Mouse (Mus musculus) embryonic facial prominence, embryonic 12.5 days (tissue): ENCODE data around the gene Fzd2. TPM values are rescaled to one million over a fixed set of nuclear protein-coding genes. Genes with fewer than 3 reads are reported as not detected.

Experiments
- ATAC-seq: fragments of 200-750 bp; cut with Nextera tagmentation; 2 replicates; pipeline ENCODE4 v1.8.0; 2017; ENCODE audit not compliant: insufficient number of reproducible peaks, insufficient read depth, low FRiP score, low TSS enrichment
- H3K27ac ChIP-seq: fragments of 300-500 bp; sonication (generic); 2 replicates; pipeline ENCODE4 v1.5.1; 2016; ENCODE audit warnings: mild to moderate bottlenecking
- H3K27me3 ChIP-seq: fragments of 300-500 bp; sonication (generic); 2 replicates; pipeline ENCODE4 v1.6.1; 2016; ENCODE audit warnings: mild to moderate bottlenecking, moderate library complexity
- H3K36me3 ChIP-seq: fragments of 300-500 bp; sonication (generic); 2 replicates; pipeline ENCODE4 v1.6.1; 2016; ENCODE audit warnings: mild to moderate bottlenecking
- H3K4me1 ChIP-seq: fragments of 300-500 bp; sonication (generic); 2 replicates; pipeline ENCODE4 v1.6.1; 2016
- H3K4me2 ChIP-seq: fragments of 300-500 bp; sonication (generic); replicated peaks from 2 replicates; pipeline ENCODE4 v1.6.1; 2016; ENCODE audit warnings: mild to moderate bottlenecking, moderate library complexity
- H3K4me3 ChIP-seq: fragments of 300-500 bp; sonication (generic); 2 replicates; pipeline ENCODE4 v1.5.1; 2016; ENCODE audit warnings: mild to moderate bottlenecking
- H3K9ac ChIP-seq: fragments of 300-500 bp; sonication (generic); 2 replicates; pipeline ENCODE4 v1.6.1; 2016; ENCODE audit warnings: mild to moderate bottlenecking, moderate library complexity
- H3K9me3 ChIP-seq: fragments of 300-500 bp; sonication (generic); 2 replicates; pipeline ENCODE4 v1.6.1; 2016; ENCODE audit warnings: mild to moderate bottlenecking, moderate library complexity
- WGBS: fragments of 180-500 bp; shearing (Covaris S2); methylation state at CpG from one replicate; pipeline ENCODE4 v1.1.7; 2016; 5-methylcytosine and 5-hydroxymethylcytosine counted together
- polyA plus RNA-seq: library from polyadenylated mRNA; unstranded; fragments of >200 nt; fragmentation: Nextera tagmentation; extraction: Ambion mirVana; gene quantifications from 2 replicates; pipeline ENCODE4 v1.2.1, GENCODE M21; 2016

Fzd2 gene
- polyA plus RNA-seq, 1 experiment from 2014 or later: 93.6 TPM

DNA sequence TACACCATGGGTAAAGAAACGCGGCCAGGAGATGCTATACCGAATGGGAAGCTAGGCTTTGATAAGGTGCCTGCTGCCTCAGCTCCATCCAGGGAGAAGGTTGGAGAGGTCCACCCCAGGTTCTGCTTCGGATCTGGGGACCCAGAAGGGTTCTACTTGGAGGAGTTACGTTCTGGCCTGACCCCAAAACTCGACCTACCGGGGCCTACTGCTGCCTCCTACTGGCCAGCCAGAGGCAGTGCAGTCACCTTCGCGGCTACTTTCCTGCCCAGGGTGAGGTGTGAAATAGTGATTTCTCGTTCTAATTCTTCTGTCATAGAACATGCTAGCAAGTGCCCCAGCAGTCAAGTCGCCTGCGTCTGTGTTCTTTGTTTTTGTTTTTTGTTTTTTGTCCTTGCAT, 36.0 kb upstream of the Fzd2 start:
- H3K36me3 ChIP-seq: no peaks in the 10 kb centered on the region
- H3K4me3 ChIP-seq: no peak overlapping the region
- H3K27ac ChIP-seq: no peak overlapping the region
- no peak overlapping the region for H3K9ac ChIP-seq
- no peak for ATAC-seq
- no peaks in the 10 kb centered on the region for H3K4me1 ChIP-seq
- H3K27me3 ChIP-seq: no peaks in the 10 kb centered on the region
- no peaks in the 10 kb centered on the region for H3K9me3 ChIP-seq
- 74% methylated on average over 12 of the region's 12 CpGs for WGBS
- H3K4me2 ChIP-seq: no peak overlapping the region

DNA sequence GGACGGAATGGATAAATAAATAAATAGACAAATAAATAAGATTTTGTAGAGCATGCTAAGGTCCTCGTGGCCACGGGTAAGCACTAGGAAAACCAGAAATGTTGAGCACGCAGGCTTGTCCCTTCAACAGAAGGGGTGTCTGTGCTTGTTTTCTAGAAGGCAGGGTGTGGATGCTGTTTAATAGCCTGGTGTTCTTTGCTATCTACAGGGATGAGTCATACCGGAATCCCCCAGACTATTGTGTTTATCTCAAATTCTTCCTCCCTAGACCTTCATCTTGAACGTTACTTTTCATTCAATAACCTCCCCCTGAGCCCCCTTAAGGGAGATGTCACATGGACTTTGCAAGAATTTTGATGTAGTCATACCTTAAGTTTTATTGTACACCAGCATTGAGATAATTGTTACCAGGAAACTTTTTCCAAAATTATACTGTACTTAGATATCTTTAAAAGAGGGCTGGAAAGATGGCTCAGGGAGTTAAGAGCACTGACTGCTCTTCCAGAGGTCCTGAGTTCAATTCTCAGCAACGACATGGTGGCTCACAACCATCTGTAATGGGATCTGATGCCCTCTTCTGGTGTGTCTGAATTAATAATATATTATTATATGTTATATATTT, 35.3 kb upstream of the Fzd2 start:
- no peaks in the 10 kb centered on the region for H3K9me3 ChIP-seq
- WGBS: 81% methylated on average over 7 of the region's 7 CpGs
- H3K4me3 ChIP-seq: no peak overlapping the region
- H3K9ac ChIP-seq: no peak overlapping the region
- H3K4me2 ChIP-seq: no peak overlapping the region
- no peaks in the 10 kb centered on the region for H3K36me3 ChIP-seq
- no peaks in the 10 kb centered on the region for H3K4me1 ChIP-seq
- ATAC-seq: no peak
- H3K27ac ChIP-seq: no peak overlapping the region
- H3K27me3 ChIP-seq: no peaks in the 10 kb centered on the region

DNA sequence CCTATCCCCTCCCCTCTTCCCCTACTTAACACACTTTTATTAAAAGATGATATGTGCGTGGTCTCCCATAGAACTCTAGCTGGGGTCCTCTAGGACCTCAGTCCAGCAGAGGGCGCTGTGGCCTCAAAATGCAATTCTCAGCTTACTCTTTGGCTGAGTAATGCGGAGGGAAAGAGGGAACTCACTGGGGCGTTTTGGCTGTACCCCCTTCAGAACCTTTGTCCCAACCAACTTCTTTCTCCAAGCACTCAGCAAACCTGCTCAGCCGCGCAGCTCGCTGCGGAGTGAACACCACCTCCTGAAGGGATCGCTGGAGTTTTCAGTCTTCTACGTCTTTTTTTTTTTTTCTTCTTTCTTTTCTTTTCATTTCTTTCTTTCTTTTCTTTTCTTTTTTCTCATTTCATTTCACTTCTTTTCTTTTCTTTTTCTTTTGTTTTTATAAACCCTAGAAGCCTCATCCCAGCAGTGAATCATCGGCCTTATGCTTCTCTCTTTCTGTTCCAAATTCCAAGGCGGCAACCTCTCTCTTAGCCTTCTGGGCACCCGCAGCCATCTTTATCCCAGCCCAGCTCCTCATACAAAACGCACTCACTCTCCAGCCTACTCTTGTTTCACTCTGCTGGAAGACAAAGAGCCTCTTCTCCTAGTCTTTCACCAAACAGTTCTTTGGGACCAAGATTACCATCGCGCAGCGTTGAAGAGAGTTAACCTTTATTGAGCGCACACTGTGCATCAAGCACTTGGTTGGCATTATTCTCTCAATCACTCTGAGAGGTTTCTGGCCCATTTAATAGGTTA, 31.1 kb upstream of the Fzd2 start:
- Histone ChIP-seq H3K4me1 (peaks cover 4% of the 10 kb centered on the region; the same call in 1 of the 2 replicates), H3K27ac (peak overlapping the region; percentile 76), H3K4me3 (peak overlapping the region; percentile 26), H3K9me3 (no peaks in the 10 kb centered on the region), H3K27me3 (no peaks in the 10 kb centered on the region), H3K4me2 (peak overlapping the region; percentile 44), H3K9ac (peak overlapping the region; percentile 42), H3K36me3 (no peaks in the 10 kb centered on the region)
- WGBS: 6% methylated on average over 18 of the region's 18 CpGs
- peak; percentile 67; the same call in 1 of the 2 replicates for ATAC-seq

- Histone ChIP-seq H3K27me3 (no peaks in the 10 kb centered on the region), H3K36me3 (no peaks in the 10 kb centered on the region), H3K4me3 (no peak overlapping the region), H3K9ac (no peak overlapping the region), H3K4me1 (peaks cover 21% of the 10 kb centered on the region; the same call in 1 of the 2 replicates), H3K9me3 (no peaks in the 10 kb centered on the region), H3K4me2 (no peak overlapping the region), H3K27ac (peak overlapping the region; percentile 57; the same call in 1 of the 2 replicates)
- WGBS: 68% methylated on average over 1 of the region's 1 CpGs
- no peak for ATAC-seq
Observed at GRCm38 (mm10) chr11:102575034-102575433, 29.2 kb upstream of the Fzd2 start.

DNA sequence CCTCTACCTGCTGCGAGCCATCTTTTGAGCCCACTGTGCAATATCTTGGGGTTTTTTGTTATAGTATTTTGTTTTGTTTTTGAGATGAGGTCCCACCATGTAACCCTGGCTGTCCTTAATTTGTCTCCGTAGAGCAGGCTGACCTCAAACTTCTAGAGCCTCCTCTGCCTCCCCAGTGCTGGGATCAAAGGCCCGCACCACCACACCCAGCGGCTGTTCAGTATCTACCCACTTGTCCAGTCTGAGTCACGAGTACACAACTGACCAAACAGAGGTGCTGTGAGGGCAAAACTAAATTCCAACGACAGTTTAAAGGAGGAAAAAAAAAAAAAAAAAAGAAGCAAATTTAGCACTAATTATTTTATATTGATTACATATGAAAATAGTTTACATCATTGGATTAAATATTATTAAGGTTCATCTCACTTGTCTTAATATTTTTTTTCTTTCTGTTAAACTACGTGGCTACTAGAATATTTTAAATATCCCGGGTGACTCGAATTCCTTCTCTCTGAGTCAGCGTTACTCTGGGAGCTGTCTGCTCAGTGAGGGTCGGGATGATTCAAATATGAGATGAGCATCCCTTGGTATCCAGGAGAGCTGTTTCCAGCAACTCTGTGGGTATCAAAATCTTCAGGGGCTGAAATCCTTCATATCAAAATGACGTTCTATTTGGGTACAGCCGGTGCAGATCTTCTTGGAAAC, 28.0 kb upstream of the Fzd2 start:
- ATAC-seq: no peak
- Histone ChIP-seq H3K9ac (no peak overlapping the region), H3K9me3 (no peaks in the 10 kb centered on the region), H3K27me3 (no peaks in the 10 kb centered on the region), H3K4me2 (no peak overlapping the region), H3K36me3 (no peaks in the 10 kb centered on the region), H3K27ac (peak overlapping the region; percentile 11; the same call in 1 of the 2 replicates), H3K4me1 (peaks cover 30% of the 10 kb centered on the region), H3K4me3 (no peak overlapping the region)
- whole genome bisulfite sequencing: 63% methylated on average over 13 of the region's 13 CpGs

GRCm38 (mm10) chr11:102578341-102579118, 25.7 kb upstream of the Fzd2 start:
- Histone ChIP-seq H3K27me3 (no peaks in the 10 kb centered on the region), H3K27ac (peak overlapping the region; percentile 97), H3K4me2 (peak overlapping the region; percentile 54), H3K36me3 (no peaks in the 10 kb centered on the region), H3K4me1 (peaks cover 49% of the 10 kb centered on the region), H3K9me3 (no peaks in the 10 kb centered on the region), H3K4me3 (peak overlapping the region; percentile 36), H3K9ac (peak overlapping the region; percentile 70; the same call in 1 of the 2 replicates)
- peak; percentile 17; the same call in 1 of the 2 replicates for ATAC-seq
- whole genome bisulfite sequencing: 7% methylated on average over 25 of the region's 27 CpGs

GRCm38 (mm10) chr11:102579165-102580033, 24.8 kb upstream of the Fzd2 start, which contains the start of gene Gm11627:
Gene Gm11627, minus strand, starts transcription at chr11:102579461.
- peak within 1 kb of the TSS; percentile 97 for H3K27ac ChIP-seq
- H3K27me3 ChIP-seq: no peaks in the 10 kb centered on the region
- no peaks in the 10 kb centered on the region for H3K9me3 ChIP-seq
- no peaks in the 10 kb centered on the region for H3K36me3 ChIP-seq
- H3K4me3 ChIP-seq: peak within 1 kb of the TSS; percentile 36
- H3K4me2 ChIP-seq: peak within 1 kb of the TSS; percentile 54
- peaks cover 49% of the 10 kb centered on the region for H3K4me1 ChIP-seq
- WGBS: 8% methylated on average over 23 of the region's 23 CpGs
- H3K9ac ChIP-seq: peak within 1 kb of the TSS; percentile 70
- peak; percentile 41 for ATAC-seq

- no peak for ATAC-seq
- H3K4me1 ChIP-seq: peaks cover 49% of the 10 kb centered on the region
- H3K4me2 ChIP-seq: peak overlapping the region; percentile 54
- H3K27ac ChIP-seq: peak overlapping the region; percentile 97
- H3K36me3 ChIP-seq: no peaks in the 10 kb centered on the region
- WGBS: 26% methylated on average over 3 of the region's 3 CpGs
- peak overlapping the region; percentile 70 for H3K9ac ChIP-seq
- no peaks in the 10 kb centered on the region for H3K9me3 ChIP-seq
- H3K27me3 ChIP-seq: no peaks in the 10 kb centered on the region
- peak overlapping the region; percentile 36 for H3K4me3 ChIP-seq
Observed at GRCm38 (mm10) chr11:102580034-102580330, 24.2 kb upstream of the Fzd2 start.

GRCm38 (mm10) chr11:102581281-102582015, 22.7 kb upstream of the Fzd2 start:
- no peak overlapping the region for H3K4me3 ChIP-seq
- no peak for ATAC-seq
- peaks cover 49% of the 10 kb centered on the region for H3K4me1 ChIP-seq
- H3K9ac ChIP-seq: 0 out of 2 replicates have a peak overlapping the region, but pooled peaks have one; percentile 0
- H3K4me2 ChIP-seq: no peak overlapping the region
- no peaks in the 10 kb centered on the region for H3K9me3 ChIP-seq
- H3K27ac ChIP-seq: peak overlapping the region; percentile 76
- H3K27me3 ChIP-seq: no peaks in the 10 kb centered on the region
- WGBS: 22% methylated on average over 11 of the region's 11 CpGs
- H3K36me3 ChIP-seq: no peaks in the 10 kb centered on the region

GRCm38 (mm10) chr11:102582016-102582610, 22.1 kb upstream of the Fzd2 start:
- H3K4me1 ChIP-seq: peaks cover 48% of the 10 kb centered on the region
- no peak overlapping the region for H3K4me3 ChIP-seq
- ATAC-seq: no peak
- H3K9me3 ChIP-seq: no peaks in the 10 kb centered on the region
- H3K9ac ChIP-seq: 0 out of 2 replicates have a peak overlapping the region, but pooled peaks have one; percentile 4
- no peaks in the 10 kb centered on the region for H3K36me3 ChIP-seq
- no peaks in the 10 kb centered on the region for H3K27me3 ChIP-seq
- 17% methylated on average over 13 of the region's 13 CpGs for WGBS
- peak overlapping the region; percentile 23; the same call in 1 of the 2 replicates for H3K4me2 ChIP-seq
- H3K27ac ChIP-seq: peak overlapping the region; percentile 76
